Mouse (Mus musculus) C2C12 (cell line): Measurements from ENCODE around the gene Magi1. TPM values are rescaled to one million over a fixed set of nuclear protein-coding genes. Genes with fewer than 3 reads are reported as not detected.

Source experiments
- H3K27me3 ChIP-seq: one replicate; pipeline ENCODE4 v1.6.1; 2011; ENCODE audit not compliant: control insufficient read depth, insufficient read depth, insufficient read length
- H3K36me3 ChIP-seq: one replicate; pipeline ENCODE4 v1.6.1; 2011; ENCODE audit not compliant: control insufficient read depth, insufficient read depth
- H3K4me3 ChIP-seq: one replicate; pipeline ENCODE4 v1.5.1; 2011; ENCODE audit warnings: mild to moderate bottlenecking, control low read depth; ENCODE audit not compliant: poor library complexity, insufficient read depth, severe bottlenecking
- H3K79me2 ChIP-seq: one replicate; pipeline ENCODE4 v1.6.1; 2011; ENCODE audit not compliant: control insufficient read depth, insufficient read depth
- H3K79me3 ChIP-seq: one replicate; pipeline ENCODE4 v1.6.1; 2011; ENCODE audit warnings: low read depth, control low read depth
- H3ac ChIP-seq: one replicate; pipeline ENCODE3; 2011; ENCODE audit warnings: low read depth; ENCODE audit not compliant: control insufficient read depth, insufficient read length
- CEBPB ChIP-seq: IDR thresholded peaks from one replicate; pipeline ENCODE4 v1.6.1; 2011; ENCODE audit warnings: low read depth, mild to moderate bottlenecking, control low read depth, moderate library complexity
- CTCF ChIP-seq: IDR thresholded peaks from one replicate; pipeline ENCODE4 v1.5.1; 2011; ENCODE audit not compliant: control insufficient read depth, insufficient read depth, insufficient read length
- FOSL1 ChIP-seq: IDR thresholded peaks from one replicate; pipeline ENCODE4 v1.8.0; 2011; ENCODE audit warnings: mild to moderate bottlenecking, low read length; ENCODE audit not compliant: poor library complexity, insufficient read depth, severe bottlenecking
- MAX ChIP-seq: IDR thresholded peaks from one replicate; pipeline ENCODE4 v1.6.1; 2011; ENCODE audit warnings: mild to moderate bottlenecking, control low read depth
- MYOD1 ChIP-seq: IDR thresholded peaks from one replicate; pipeline ENCODE4 v1.6.1; 2011; ENCODE audit warnings: low read depth; ENCODE audit not compliant: control insufficient read depth, insufficient read length
- MYOG ChIP-seq: IDR thresholded peaks from one replicate; pipeline ENCODE4 v1.6.1; 2011; ENCODE audit not compliant: control insufficient read depth, insufficient read length; ENCODE audit errors: extremely low read depth
- USF1 ChIP-seq: IDR thresholded peaks from one replicate; pipeline ENCODE4 v1.6.1; 2011; ENCODE audit warnings: low read depth, mild to moderate bottlenecking, control low read depth, moderate library complexity
- polyA plus RNA-seq: library from polyadenylated mRNA; unstranded; fragments of >200 nt; fragmentation: generic; extraction: Trizol; gene quantifications from one replicate; pipeline ENCODE4 v1.2.1, GENCODE M21; 2012; ENCODE audit warnings: missing spikeins

The Magi1 gene
- polyA plus RNA-seq, 1 experiment, result 3.8 TPM

DNA sequence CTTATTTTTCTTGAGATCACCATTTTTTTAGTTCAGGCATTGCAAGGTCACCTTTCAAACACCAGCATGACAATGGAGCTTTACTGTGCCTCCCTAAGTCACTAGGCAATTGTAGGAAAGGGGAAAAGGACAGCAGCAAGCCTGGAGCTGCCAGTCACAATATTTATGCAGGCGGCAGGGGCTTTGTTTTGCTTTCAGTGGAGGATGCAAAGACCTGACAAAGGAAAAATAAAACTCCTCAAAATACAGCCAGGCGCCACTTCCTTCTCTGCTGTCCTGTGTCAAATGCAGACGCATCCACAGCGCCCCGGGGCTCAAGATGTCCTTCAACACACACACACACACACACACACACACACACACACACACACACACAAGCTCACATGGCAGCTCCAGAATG is 77.8 kb downstream of the Magi1 start:
- no peak overlapping the region for H3K4me3 ChIP-seq
- no peaks in the 10 kb centered on the region for H3K36me3 ChIP-seq
- no peak overlapping the region for H3ac ChIP-seq
- peaks cover 48% of the 10 kb centered on the region for H3K79me2 ChIP-seq
- no peaks in the 10 kb centered on the region for H3K27me3 ChIP-seq
- H3K79me3 ChIP-seq, result peaks cover 15% of the 10 kb centered on the region
- TF ChIP-seq MYOD1 (no peak), FOSL1 (no peak), CTCF (no peak), MYOG (no peak), CEBPB (no peak), USF1 (no peak), MAX (no peak)

DNA sequence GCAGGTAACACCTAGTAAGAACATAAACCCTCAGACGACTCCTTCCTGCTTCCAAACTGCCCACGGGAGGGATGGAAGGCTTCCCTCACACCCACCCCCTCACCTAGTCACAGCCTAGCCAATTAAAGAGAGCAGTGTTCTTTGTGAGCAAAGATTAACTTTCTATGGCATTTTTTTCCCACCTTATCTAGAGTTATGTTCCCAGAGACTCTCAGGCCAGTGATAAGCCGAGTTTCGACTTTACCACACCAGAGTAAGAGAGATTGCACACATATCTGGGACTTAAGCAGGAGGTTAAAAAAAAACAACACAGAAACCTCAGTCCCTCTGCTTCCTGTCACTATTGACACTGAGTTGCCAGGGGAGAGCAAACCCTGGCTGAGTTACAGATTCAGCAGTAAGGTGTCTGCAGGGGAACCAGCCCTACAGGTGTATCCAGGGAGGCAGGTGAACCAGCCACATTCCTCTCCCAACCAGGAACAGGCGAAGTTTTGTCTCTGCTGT is 80.0 kb downstream of the Magi1 start:
- H3K79me2 ChIP-seq, result peaks cover 53% of the 10 kb centered on the region
- TF ChIP-seq MYOD1 (no peak), CTCF (no peak), MAX (no peak), MYOG (no peak), USF1 (no peak), CEBPB (no peak), FOSL1 (no peak)

DNA sequence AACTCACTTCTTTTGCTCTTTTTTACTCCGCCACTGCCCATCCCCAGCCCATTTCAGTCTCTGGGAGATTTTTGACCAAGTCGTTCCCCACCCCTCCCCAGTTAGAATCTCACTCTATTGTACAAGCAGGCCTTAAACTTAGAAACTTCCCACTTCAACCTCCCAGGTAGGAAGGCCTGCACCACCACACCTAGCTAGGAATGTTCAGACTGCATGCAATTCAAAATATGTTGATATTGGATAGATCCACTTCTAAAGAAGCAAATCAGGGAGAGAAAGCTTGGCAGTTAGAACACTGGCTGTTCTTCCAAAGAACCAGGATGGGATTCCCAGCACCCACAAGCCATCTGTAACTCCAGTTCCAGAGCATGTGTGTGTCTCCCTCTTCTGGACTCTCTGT is 81.8 kb downstream of the Magi1 start:
- H3K27me3 ChIP-seq, result no peaks in the 10 kb centered on the region
- H3K36me3 ChIP-seq, result no peaks in the 10 kb centered on the region
- H3K79me3 ChIP-seq, result peaks cover 11% of the 10 kb centered on the region
- no peak overlapping the region for H3K4me3 ChIP-seq
- peaks cover 55% of the 10 kb centered on the region for H3K79me2 ChIP-seq
- TF ChIP-seq CTCF, result no peak
- no peak for TF ChIP-seq MYOD1
- no peak for TF ChIP-seq CEBPB
- TF ChIP-seq FOSL1, result no peak
- TF ChIP-seq USF1, result no peak
- no peak for TF ChIP-seq MAX
- TF ChIP-seq MYOG, result no peak
- H3ac ChIP-seq, result no peak overlapping the region

More for the DNA sequence above, 80.0 kb downstream of the Magi1 start:
- no peaks in the 10 kb centered on the region for H3K36me3 ChIP-seq
- no peaks in the 10 kb centered on the region for H3K27me3 ChIP-seq
- H3ac ChIP-seq, result no peak overlapping the region
- H3K4me3 ChIP-seq, result no peak overlapping the region
- peaks cover 14% of the 10 kb centered on the region for H3K79me3 ChIP-seq

DNA sequence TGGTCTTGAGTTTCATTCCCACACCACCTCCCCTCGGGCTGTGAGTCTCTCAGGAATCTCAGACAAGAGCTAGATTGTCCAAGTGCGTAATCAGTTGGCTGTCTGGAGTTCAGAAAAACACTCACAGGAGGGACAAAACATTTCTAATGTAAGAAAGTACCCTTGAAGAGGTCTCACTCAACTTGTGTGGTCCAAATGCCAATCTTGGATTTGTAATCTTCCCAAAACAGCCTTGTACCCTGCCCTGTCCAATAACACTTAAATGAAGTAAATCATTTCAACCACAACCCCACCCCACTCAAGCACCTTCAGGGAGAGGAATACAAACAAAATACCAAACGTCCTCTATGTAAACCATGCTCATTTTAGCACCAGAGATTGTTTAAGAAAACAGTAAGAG is 82.8 kb downstream of the Magi1 start:
- Histone ChIP-seq H3K4me3 (no peak overlapping the region), H3K27me3 (no peaks in the 10 kb centered on the region), H3K79me2 (peaks cover 50% of the 10 kb centered on the region), H3ac (no peak overlapping the region), H3K36me3 (no peaks in the 10 kb centered on the region), H3K79me3 (peaks cover 11% of the 10 kb centered on the region)
- TF ChIP-seq CEBPB (no peak), MYOD1 (no peak), USF1 (no peak), CTCF (no peak), MYOG (no peak), FOSL1 (no peak), MAX (no peak)

DNA sequence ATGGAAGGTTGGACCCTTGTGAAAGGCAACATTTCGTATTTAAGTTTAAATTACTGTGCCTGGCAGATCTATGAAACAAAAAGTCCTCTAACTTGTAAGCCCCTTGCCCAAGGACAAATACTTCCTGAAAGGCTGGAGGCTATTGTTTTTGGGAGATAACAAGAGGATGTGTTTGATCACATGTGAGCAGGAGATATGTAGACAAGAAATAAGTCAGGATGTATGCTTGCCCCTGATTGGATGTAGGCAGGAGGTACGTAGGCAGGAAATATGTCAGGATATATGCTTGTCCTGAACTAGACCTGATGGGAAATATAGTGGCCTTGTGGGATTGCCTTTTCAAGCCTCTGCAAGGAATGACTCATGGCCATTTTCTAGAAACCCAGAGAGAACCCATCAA is 84.0 kb downstream of the Magi1 start:
- peaks cover 49% of the 10 kb centered on the region for H3K79me2 ChIP-seq
- H3K79me3 ChIP-seq, result peaks cover 15% of the 10 kb centered on the region
- TF ChIP-seq MYOD1 (no peak), MAX (no peak), MYOG (no peak), USF1 (no peak), CTCF (no peak), CEBPB (no peak), FOSL1 (no peak)
- no peak overlapping the region for H3ac ChIP-seq
- H3K36me3 ChIP-seq, result no peaks in the 10 kb centered on the region
- H3K4me3 ChIP-seq, result no peak overlapping the region
- no peaks in the 10 kb centered on the region for H3K27me3 ChIP-seq

DNA sequence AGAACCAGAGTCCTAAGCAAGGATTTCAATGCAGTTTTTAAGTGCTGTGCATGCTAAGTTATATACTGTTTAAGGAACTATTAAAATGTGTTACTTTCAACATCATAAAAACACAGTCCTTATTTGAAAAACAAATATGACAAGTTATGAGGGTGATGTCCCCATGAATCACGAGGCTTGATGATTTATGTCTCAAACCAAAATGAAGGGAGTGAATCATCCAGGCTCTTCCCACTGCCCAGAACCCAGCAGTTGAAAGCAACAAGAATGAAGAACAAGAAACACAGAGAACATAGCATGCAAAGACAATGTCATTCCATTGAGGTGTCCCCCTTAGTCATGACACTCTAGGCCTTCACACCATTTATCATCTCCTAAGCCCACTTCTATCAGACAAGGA is 85.9 kb downstream of the Magi1 start:
- H3K27me3 ChIP-seq, result no peaks in the 10 kb centered on the region

More for the DNA sequence above, 85.9 kb downstream of the Magi1 start:
- Histone ChIP-seq H3K36me3 (no peaks in the 10 kb centered on the region), H3K4me3 (no peak overlapping the region), H3K79me2 (peaks cover 44% of the 10 kb centered on the region), H3K79me3 (peaks cover 13% of the 10 kb centered on the region), H3ac (no peak overlapping the region)
- TF ChIP-seq MYOG, result no peak
- no peak for TF ChIP-seq CEBPB
- TF ChIP-seq MYOD1, result no peak
- TF ChIP-seq USF1, result no peak
- TF ChIP-seq MAX, result no peak
- TF ChIP-seq CTCF, result no peak
- TF ChIP-seq FOSL1, result no peak
